Mouse (Mus musculus) midbrain, embryonic 10.5 days (tissue): ENCODE data around the gene Znrf3. TPM values are rescaled to one million over a fixed set of nuclear protein-coding genes. Genes with fewer than 3 reads are reported as not detected.

Source experiments
- DNase-seq: peaks from one replicate; pipeline ENCODE4 v3.0.0-alpha.2; 2017; ENCODE audit warnings: low spot score
- H3K27ac ChIP-seq: fragments of 300-500 bp; sonication (generic); replicated peaks from 2 replicates; pipeline ENCODE4 v1.5.1; 2016; ENCODE audit warnings: mild to moderate bottlenecking
- H3K27me3 ChIP-seq: fragments of 300-500 bp; sonication (generic); 2 replicates; pipeline ENCODE4 v1.6.1; 2016; ENCODE audit warnings: low read depth, mild to moderate bottlenecking; ENCODE audit not compliant: poor library complexity, severe bottlenecking
- H3K36me3 ChIP-seq: fragments of 300-500 bp; sonication (generic); 2 replicates; pipeline ENCODE4 v1.6.1; 2016; ENCODE audit warnings: mild to moderate bottlenecking, moderate library complexity
- H3K4me1 ChIP-seq: fragments of 300-500 bp; sonication (generic); 2 replicates; pipeline ENCODE4 v1.6.1; 2016
- H3K4me3 ChIP-seq: fragments of 300-500 bp; sonication (generic); 2 replicates; pipeline ENCODE4 v1.5.1; 2016; ENCODE audit warnings: mild to moderate bottlenecking, moderate library complexity
- H3K9me3 ChIP-seq: fragments of 300-500 bp; sonication (generic); replicated peaks from 2 replicates; pipeline ENCODE4 v1.6.1; 2016; ENCODE audit warnings: mild to moderate bottlenecking
- WGBS: fragments of 180-500 bp; shearing (Covaris S2); methylation state at CpG from one replicate; pipeline ENCODE4 v1.1.7; 2016; 5-methylcytosine and 5-hydroxymethylcytosine counted together
- polyA plus RNA-seq: library from polyadenylated mRNA; unstranded; fragments of >200 nt; fragmentation: Nextera tagmentation; extraction: Ambion mirVana; gene quantifications from 2 replicates; pipeline ENCODE4 v1.2.1, GENCODE M21; 2016

Znrf3 gene
- polyA plus RNA-seq, 1 experiment from 2014 or later, result 12.2 TPM

DNA sequence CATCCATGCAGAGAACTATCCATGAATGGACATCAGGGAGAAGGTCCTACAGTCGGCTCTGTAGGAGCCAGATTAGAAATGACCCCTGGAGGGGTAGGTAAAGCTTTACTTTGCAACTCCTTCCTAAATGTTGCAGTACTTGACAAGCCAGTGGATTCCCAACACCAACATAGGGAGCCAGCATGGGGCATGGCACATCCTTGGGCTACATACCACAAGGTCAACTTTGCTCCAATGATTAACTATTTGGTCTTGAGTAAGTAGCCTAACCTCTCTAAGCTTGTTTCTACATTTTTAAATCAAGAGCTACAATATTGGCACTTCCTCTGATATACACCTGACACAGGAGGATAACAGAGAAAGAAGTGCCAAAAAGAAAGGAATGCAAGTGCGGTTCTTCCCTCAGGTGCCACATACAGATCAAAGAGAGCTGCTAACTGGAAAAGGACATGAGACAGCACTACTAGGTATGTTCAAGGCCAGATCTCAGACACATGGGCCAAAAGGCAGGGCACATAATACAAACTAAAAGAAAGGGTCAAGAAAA is 31.9 kb downstream of the Znrf3 start:
- Histone ChIP-seq H3K4me3 (no peak overlapping the region), H3K9me3 (no peaks in the 10 kb centered on the region), H3K27ac (no peak overlapping the region), H3K27me3 (no peaks in the 10 kb centered on the region), H3K4me1 (peaks cover 67% of the 10 kb centered on the region), H3K36me3 (0 out of 2 replicates have a peak, but pooled peaks cover 7% of the 10 kb centered on the region)
- no peak for DNase-seq
- 69% methylated on average over 2 of the region's 2 CpGs for WGBS

DNA sequence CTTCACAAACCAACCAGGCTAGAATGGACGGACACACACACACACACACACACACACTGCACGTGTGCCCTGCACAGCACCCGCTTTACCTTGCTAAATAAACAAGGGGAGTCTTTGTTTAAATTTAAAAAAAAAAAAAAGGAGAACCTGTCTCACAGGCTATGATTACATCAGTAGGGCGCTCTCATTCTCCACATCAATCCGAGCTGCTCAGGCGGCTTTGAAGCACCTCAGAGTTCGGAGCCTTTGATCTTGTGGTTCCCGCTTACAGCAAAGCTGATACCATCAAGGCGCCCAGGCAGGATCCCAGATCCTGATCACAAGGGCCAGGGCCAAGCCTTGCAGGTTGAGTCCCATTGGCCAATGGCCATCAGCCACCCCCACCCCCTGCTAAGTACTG is 33.1 kb downstream of the Znrf3 start:
- Histone ChIP-seq H3K27me3 (no peaks in the 10 kb centered on the region), H3K27ac (0 out of 2 replicates have a peak overlapping the region, but pooled peaks have one; percentile 13), H3K4me1 (peaks cover 58% of the 10 kb centered on the region), H3K4me3 (no peak overlapping the region), H3K9me3 (no peaks in the 10 kb centered on the region), H3K36me3 (0 out of 2 replicates have a peak, but pooled peaks cover 7% of the 10 kb centered on the region)
- WGBS, result 22% methylated on average over 9 of the region's 9 CpGs
- peak; percentile 17 for DNase-seq

DNA sequence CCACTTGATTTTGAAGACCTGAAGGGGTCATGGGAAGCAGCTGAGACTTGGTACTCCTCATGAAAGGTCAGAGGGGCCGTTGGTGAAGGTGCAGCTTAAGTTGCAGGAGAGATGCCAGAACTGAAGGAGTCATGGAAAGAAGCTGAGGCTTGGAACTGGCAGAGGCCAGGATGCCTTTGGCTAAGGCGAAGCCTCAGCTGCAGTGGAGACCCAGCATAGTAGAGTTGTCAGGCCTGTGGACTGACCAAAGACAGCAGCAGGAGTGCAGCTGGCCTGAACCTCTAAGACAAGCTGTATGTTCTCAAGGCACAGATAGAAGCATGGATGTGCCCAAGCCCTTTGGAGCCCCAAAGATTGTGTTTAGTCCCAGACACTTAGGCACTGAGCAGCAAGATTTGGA is 40.5 kb downstream of the Znrf3 start:
- no peak for DNase-seq

DNA sequence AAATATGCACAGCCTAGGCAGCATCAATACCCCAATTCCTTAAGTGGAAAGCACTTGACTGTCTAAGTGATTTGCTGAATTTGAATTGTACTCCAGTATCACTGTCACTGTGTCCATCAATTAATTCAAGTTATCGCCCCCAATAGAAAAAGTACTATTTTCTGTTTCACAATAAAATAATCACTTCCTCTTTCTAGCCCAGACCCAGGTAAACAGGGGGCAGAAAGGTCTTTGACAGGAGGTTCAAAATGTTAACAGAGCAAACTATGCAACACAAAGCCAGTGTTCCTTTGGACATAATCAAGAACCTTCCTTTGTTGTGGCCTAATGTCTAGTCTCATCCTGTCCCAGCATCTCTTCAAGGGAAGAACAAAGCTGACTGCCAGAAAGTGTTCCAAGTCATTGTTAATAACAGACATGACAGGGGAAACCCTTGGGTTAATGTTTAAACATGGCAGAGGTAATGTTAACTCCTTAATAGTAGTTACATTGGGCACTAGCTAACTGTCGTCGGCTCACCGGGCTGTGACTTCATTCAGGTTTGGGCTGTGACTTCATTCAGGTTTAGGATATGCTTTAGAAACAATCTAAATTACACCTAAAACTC is 42.4 kb downstream of the Znrf3 start:
- WGBS, result 91% methylated on average over 4 of the region's 4 CpGs

More for the DNA sequence above, 40.5 kb downstream of the Znrf3 start:
- no peaks in the 10 kb centered on the region for H3K27me3 ChIP-seq
- no peak overlapping the region for H3K27ac ChIP-seq
- H3K9me3 ChIP-seq, result no peaks in the 10 kb centered on the region
- no peaks in the 10 kb centered on the region for H3K36me3 ChIP-seq
- H3K4me1 ChIP-seq, result peaks cover 26% of the 10 kb centered on the region
- 78% methylated on average over 2 of the region's 2 CpGs for WGBS
- no peak overlapping the region for H3K4me3 ChIP-seq

DNA sequence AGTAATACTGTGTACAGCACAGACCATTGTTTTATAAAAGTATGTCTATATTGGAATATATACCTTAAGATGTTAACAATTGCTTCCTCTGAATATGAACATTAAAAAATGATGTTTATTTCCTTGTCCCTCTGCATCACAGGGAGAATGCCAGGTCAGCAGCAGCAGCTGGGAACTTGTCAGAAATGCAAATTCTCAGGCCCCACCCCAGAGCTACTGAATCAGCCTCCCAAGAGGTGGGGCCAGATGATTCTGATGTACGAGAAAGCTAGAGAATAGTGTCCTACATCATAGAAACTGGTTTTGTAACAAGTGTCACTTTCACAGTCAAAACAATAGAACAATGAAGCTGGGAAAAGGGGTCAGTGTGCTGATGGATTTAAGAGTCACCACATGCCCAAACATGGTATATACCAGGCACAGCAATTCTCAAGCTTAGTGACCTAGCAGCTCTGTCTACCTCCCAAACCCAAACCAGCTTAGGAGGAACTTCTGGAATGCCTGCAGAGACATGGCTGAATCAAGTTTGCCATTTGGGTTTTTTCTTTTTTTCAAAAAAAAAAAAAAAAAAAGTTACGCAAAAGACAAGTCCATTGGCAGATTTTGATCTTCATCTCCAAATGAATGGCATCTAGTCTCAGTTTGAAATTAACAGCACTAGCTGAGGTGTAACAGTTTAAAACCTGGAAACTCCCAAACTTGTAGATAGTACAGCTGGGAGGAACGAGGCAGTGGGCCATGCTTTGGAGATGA is 46.2 kb downstream of the Znrf3 start:
- Histone ChIP-seq H3K9me3 (no peaks in the 10 kb centered on the region), H3K27ac (no peak overlapping the region), H3K4me1 (peaks cover 39% of the 10 kb centered on the region), H3K27me3 (no peaks in the 10 kb centered on the region), H3K4me3 (no peak overlapping the region), H3K36me3 (no peaks in the 10 kb centered on the region)
- DNase-seq, result no peak
- WGBS, result 61% methylated on average over 3 of the region's 3 CpGs

More for the DNA sequence above, 42.4 kb downstream of the Znrf3 start:
- peaks cover 35% of the 10 kb centered on the region for H3K4me1 ChIP-seq
- no peaks in the 10 kb centered on the region for H3K27me3 ChIP-seq
- no peak for DNase-seq
- H3K4me3 ChIP-seq, result no peak overlapping the region
- H3K27ac ChIP-seq, result no peak overlapping the region
- no peaks in the 10 kb centered on the region for H3K36me3 ChIP-seq
- no peaks in the 10 kb centered on the region for H3K9me3 ChIP-seq

DNA sequence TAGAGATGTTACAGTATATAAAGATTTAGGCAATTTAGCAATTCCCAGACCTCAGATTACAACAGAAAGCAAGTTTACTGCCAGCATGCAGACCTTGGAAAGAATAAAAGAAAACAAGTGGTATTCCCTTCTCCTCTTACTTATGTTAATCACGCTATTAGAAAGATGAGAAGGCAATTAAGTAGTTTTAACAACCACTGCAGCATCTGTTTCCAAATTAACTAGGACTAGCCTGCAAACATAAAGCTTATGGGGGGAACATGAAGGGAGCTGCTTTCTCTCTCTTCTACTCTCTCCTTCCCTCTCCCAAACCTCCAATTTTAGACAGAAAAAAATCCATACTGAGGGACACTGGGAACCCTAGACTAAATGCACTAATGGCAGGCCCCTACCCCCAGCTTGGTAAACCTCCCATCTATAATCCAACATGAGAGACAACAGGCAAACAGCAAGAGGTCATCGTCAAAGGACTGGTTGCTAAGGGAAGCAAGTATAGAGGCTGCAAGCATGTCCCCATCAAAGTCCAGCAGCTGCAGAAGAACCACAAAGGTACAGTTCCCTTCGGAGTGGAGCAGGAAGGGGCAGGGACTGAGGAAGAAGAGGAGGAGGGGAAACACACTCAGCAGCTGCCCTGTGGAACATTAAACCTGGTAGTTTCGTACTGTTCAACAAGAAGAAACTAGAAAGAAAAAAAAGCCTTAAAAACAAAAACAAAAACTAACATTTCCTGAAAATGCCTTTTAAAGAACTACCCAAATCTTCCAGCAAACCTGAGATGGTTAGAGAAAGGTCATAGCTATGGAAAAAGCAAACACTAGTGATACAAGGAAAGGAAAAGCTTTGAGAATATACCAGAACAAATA is 53.4 kb downstream of the Znrf3 start:
- peak overlapping the region; percentile 82 for H3K27ac ChIP-seq
- H3K4me1 ChIP-seq, result peaks cover 62% of the 10 kb centered on the region
- no peaks in the 10 kb centered on the region; the same call in 1 of the 2 replicates for H3K9me3 ChIP-seq
- H3K36me3 ChIP-seq, result no peaks in the 10 kb centered on the region
- peak overlapping the region; percentile 28 for H3K4me3 ChIP-seq
- no peaks in the 10 kb centered on the region for H3K27me3 ChIP-seq
- WGBS, result 9% methylated on average over 4 of the region's 4 CpGs
- DNase-seq, result peak; percentile 76

DNA sequence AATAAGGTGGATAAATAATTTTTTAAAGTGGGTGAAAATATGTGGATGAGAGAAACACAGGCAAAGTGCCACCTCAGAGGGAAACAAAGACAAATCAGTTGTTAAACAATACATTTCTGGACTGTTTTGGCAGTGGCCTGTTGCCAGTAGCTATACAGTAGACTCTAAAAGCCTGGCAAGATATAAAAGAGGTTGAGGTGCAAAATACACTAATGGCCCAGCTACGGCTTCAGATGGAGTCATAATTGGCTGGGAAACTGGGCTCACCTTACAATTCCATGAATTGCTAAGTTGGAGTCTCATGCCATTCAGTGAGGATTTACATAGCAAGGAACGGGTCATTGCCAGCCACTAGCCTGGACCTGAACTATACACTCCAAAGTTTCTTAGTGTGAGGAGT is 62.0 kb downstream of the Znrf3 start:
- Histone ChIP-seq H3K4me3 (no peak overlapping the region), H3K4me1 (peaks cover 20% of the 10 kb centered on the region; the same call in 1 of the 2 replicates), H3K36me3 (peaks cover 4% of the 10 kb centered on the region; the same call in 1 of the 2 replicates), H3K27ac (no peak overlapping the region), H3K27me3 (no peaks in the 10 kb centered on the region), H3K9me3 (no peaks in the 10 kb centered on the region; the same call in 1 of the 2 replicates)
- no peak for DNase-seq
- 69% methylated on average over 2 of the region's 2 CpGs for WGBS

DNA sequence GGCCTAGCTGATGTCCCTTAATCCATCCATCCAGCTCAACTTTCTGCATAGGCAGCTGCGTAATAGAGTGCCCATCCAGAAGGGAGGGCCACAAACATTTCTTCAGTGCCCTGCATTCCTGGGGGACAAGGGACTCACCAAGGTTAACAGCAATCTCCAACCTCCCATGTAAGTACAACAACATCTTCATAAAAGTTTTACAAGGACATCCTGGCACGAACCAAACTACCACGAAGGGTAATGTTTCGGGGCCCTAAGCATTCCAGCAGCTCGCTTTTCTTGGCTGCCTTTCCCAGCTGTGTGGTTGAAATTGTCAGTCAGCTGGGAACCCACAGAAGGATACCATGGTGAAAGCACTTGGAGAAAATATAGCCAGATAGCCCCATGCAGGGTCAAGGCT is 63.4 kb downstream of the Znrf3 start:
- H3K4me1 ChIP-seq, result peaks cover 20% of the 10 kb centered on the region; the same call in 1 of the 2 replicates
- DNase-seq, result no peak
- no peak overlapping the region for H3K4me3 ChIP-seq
- H3K27ac ChIP-seq, result no peak overlapping the region; the same call in 1 of the 2 replicates
- H3K27me3 ChIP-seq, result no peaks in the 10 kb centered on the region
- WGBS, result 90% methylated on average over 5 of the region's 5 CpGs
- no peaks in the 10 kb centered on the region for H3K9me3 ChIP-seq
- H3K36me3 ChIP-seq, result peaks cover 4% of the 10 kb centered on the region; the same call in 1 of the 2 replicates

DNA sequence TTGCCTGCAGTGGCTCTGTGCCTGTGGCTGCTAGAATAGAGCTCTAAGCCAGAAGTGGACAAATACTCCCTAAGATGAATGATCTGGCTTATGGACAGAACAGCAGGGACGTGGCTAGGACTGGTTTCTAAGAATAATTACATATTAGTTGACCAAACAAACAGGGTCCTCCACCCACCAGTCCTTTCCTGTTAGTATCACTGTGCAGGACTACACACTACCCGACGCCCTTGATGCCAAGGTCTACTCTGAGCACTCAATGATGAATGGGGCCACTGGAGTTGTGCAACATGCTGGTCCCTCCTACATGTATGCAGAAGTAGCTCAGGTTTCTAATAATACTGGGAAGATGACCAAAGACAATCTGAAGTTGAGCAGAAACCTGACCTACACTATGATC is 64.4 kb downstream of the Znrf3 start:
- H3K27me3 ChIP-seq, result no peaks in the 10 kb centered on the region
- no peaks in the 10 kb centered on the region for H3K9me3 ChIP-seq
- H3K27ac ChIP-seq, result no peak overlapping the region
- H3K4me1 ChIP-seq, result peaks cover 20% of the 10 kb centered on the region; the same call in 1 of the 2 replicates
- no peak overlapping the region for H3K4me3 ChIP-seq
- DNase-seq, result no peak
- peaks cover 4% of the 10 kb centered on the region; the same call in 1 of the 2 replicates for H3K36me3 ChIP-seq
- WGBS, result 89% methylated on average over 3 of the region's 3 CpGs

DNA sequence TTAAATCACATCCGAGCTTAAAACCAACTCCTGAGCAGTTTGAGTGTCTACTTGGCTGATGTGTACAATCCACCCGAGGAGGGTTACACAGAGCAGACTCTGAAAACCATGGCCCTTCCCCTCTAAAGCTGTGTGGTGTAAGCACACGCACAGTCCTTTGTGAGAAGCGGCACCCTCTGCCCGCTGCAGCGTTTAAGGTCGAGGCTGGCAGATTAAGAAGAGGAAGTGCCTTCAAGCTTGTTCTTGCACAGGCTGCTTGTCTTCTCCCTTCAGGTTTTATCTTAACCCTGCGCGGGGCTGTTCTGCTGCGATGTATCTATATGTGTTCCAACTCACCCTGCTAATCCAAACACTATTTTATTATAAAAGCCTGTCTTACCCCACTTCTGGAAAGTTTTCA is 75.5 kb downstream of the Znrf3 start:
- Histone ChIP-seq H3K36me3 (peaks cover 9% of the 10 kb centered on the region; the same call in 1 of the 2 replicates), H3K27me3 (no peaks in the 10 kb centered on the region), H3K27ac (no peak overlapping the region), H3K4me3 (no peak overlapping the region), H3K4me1 (peaks cover 4% of the 10 kb centered on the region), H3K9me3 (no peaks in the 10 kb centered on the region)
- 78% methylated on average over 10 of the region's 10 CpGs for WGBS
- no peak for DNase-seq

DNA sequence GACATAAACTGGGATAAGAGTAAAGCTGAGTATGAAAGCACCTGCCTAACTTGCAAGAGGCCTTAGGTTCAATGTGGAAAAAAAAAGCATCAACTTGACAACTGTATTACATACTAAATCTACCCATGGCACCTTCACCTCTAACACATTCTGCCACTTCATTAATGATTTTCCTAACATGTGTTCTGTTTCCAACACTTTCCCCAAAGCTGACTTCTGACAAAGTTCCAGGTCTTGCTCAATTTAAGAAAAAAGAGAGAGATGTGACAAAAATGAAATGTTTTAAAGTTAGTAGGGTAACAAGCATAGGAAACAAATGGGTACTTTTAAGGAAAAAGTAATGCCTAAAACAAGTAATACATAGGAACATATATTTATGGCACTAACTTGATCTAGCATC is 76.2 kb downstream of the Znrf3 start:
- DNase-seq, result no peak
- Histone ChIP-seq H3K27me3 (no peaks in the 10 kb centered on the region), H3K9me3 (no peaks in the 10 kb centered on the region), H3K4me3 (no peak overlapping the region), H3K4me1 (peaks cover 4% of the 10 kb centered on the region), H3K27ac (no peak overlapping the region), H3K36me3 (peaks cover 9% of the 10 kb centered on the region; the same call in 1 of the 2 replicates)

DNA sequence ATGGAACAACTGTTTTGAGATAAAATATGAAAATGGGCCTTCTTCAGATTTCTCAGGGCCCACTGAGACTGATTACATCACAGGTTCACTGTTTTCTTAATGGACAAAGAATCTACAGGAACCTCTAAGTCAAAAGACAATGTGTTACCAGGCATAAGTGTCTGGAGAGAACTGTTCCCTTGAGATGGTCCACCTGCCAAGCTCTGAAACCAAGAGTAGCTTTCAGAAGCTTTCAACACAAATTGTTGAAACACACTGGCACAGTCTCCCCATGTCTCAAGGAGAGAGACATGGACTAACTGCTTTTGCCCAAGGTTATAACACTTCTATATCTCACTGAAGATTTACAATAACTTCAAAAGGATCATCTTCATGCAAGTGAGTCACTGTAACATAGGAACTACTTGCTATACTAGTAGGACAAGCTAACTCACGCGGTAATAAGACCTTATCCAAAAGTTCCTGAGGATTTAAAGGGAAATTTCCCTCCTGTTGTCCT is 89.3 kb downstream of the Znrf3 start:
- Histone ChIP-seq H3K36me3 (peaks cover 14% of the 10 kb centered on the region), H3K4me1 (0 out of 2 replicates have a peak, but pooled peaks cover 4% of the 10 kb centered on the region), H3K9me3 (0 out of 2 replicates have a peak, but pooled peaks cover 4% of the 10 kb centered on the region), H3K4me3 (no peak overlapping the region), H3K27me3 (no peaks in the 10 kb centered on the region), H3K27ac (no peak overlapping the region)
- 96% methylated on average over 2 of the region's 2 CpGs for WGBS
- no peak for DNase-seq
